Mouse (Mus musculus) kidney, adult 2 months (tissue): ENCODE measurements around the gene Plekha6.

ENCODE experiments used
- CTCF ChIP-seq: fragments of 200-500 bp; conservative IDR thresholded peaks from 2 replicates; pipeline ENCODE4 v1.5.1; 2011; ENCODE audit warnings: low read depth, mild to moderate bottlenecking, control low read depth, low read length, moderate library complexity, mixed read lengths; ENCODE audit not compliant: insufficient read depth, insufficient read length
- POLR2A ChIP-seq: fragments of 200-500 bp; IDR thresholded peaks from one replicate; pipeline ENCODE4 v1.6.1; 2011; ENCODE audit warnings: low read depth, low read length, control low read depth

GRCm38 (mm10) chr1:133265114-133265766, 101.2 kb downstream of the Plekha6 start:
- no peak for TF ChIP-seq POLR2A
- peak; percentile 37 for TF ChIP-seq CTCF
